Mouse (Mus musculus): Measurements from ENCODE around the gene Uqcc1. TPM values are rescaled to one million over a fixed set of nuclear protein-coding genes. Genes with fewer than 3 reads are reported as not detected.

Gene Uqcc1
- polyA plus RNA-seq, 1 experiment from 2014 or later: 66.3 TPM

DNA sequence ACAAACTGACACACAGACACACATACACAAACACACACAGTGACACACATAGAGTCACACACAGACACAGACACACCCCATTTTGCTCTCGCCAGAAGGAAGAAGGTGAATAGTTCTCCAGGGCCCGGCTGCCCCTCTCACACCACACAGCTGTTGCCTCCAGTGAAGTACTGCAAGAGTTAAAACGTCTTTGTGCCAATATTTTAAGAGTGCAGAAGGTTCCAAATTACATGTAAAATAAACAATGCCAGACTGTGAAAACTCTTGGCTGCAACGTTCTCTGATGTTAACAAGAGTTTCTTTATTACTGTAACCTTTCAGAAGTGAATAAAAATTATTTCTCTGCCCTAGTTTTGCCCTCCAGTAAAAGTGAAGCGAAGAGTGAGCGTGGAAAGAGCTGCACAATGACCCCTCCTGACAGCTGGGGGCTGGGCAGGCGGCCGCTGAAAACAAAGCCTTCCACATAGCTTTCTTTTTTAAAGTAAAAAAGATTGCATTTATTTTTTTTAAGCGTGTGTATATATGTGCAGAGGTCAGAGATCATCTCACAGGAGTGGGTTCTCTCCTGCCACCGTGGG lies 57.1 kb downstream of the Uqcc1 start:
- H3K27ac ChIP-seq (ENCODE audit: low read depth, low read length): no peak overlapping the region
- WGBS: 38% methylated on average over 10 of the region's 10 CpGs
- no peaks in the 10 kb centered on the region for H3K27me3 ChIP-seq (ENCODE audit: control insufficient read depth, insufficient read depth, low read length)
- H3K9me3 ChIP-seq (ENCODE audit: control insufficient read depth, low read length): no peaks in the 10 kb centered on the region
- H3K9ac ChIP-seq (ENCODE audit: low read depth, low read length): no peak overlapping the region
- ATAC-seq (ENCODE audit: low FRiP score, low TSS enrichment): no peak
- no peaks in the 10 kb centered on the region for H3K4me1 ChIP-seq (ENCODE audit: control insufficient read depth, insufficient read depth, low read length)
- peaks cover 12% of the 10 kb centered on the region for H3K36me3 ChIP-seq (ENCODE audit: control insufficient read depth, insufficient read depth, low read length)
- H3K4me3 ChIP-seq (ENCODE audit: low read length): no peak overlapping the region
- H3K4me2 ChIP-seq (replicated peaks; ENCODE audit: low read depth, low read length): no peak overlapping the region

DNA sequence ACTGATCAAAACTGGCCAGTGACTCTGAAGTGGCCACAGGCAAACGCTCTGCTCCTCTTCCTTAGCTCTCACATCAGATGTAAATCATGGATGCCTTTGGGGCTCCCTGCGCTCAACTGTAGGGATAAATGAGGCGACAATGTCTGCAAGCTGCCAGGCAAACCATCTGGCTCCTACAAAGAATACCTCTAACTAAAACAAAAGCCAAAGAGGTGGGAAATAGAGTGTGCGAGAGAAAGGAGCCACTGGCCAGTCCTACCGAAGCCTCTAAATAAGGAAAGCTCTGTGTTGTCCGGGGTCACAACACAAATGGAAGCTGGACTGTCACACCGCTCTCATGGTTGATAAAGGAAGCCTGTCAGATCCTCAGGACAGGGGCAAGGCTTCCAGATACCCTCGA lies 57.6 kb downstream of the Uqcc1 start:
- 54% methylated on average over 8 of the region's 8 CpGs for WGBS
- Histone ChIP-seq H3K4me3 (ENCODE audit: low read length) (no peak overlapping the region), H3K4me1 (ENCODE audit: control insufficient read depth, insufficient read depth, low read length) (no peaks in the 10 kb centered on the region), H3K4me2 (replicated peaks; ENCODE audit: low read depth, low read length) (no peak overlapping the region), H3K9me3 (ENCODE audit: control insufficient read depth, low read length) (no peaks in the 10 kb centered on the region), H3K9ac (ENCODE audit: low read depth, low read length) (no peak overlapping the region), H3K36me3 (ENCODE audit: control insufficient read depth, insufficient read depth, low read length) (peaks cover 12% of the 10 kb centered on the region), H3K27ac (ENCODE audit: low read depth, low read length) (no peak overlapping the region), H3K27me3 (ENCODE audit: control insufficient read depth, insufficient read depth, low read length) (no peaks in the 10 kb centered on the region)
- ATAC-seq (ENCODE audit: low FRiP score, low TSS enrichment): no peak

DNA sequence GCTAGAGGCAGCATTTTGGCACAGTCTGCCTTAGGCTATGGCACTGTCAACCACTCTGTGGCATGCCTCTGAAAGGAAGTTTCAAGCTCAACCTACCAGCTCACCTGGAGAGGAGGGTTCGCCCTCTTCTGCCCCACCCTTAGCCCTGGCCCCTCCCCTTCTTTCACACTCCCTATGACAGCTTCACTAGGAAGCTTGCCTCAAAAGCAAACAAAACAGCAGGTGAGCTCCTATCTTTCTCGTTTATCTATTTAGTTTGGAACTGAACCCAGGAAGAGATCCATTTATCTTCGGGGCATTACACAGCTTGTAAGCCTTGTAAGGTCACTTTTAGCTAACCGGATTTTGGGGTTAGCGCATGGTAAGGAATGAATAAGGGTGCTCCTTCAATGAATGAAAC lies 60.3 kb downstream of the Uqcc1 start:
- no peak for ATAC-seq (ENCODE audit: low FRiP score, low TSS enrichment)
- no peak overlapping the region for H3K27ac ChIP-seq (ENCODE audit: low read depth, low read length)
- peaks cover 4% of the 10 kb centered on the region; the same call in 1 of the 2 replicates for H3K36me3 ChIP-seq (ENCODE audit: control insufficient read depth, insufficient read depth, low read length)
- no peak overlapping the region for H3K4me3 ChIP-seq (ENCODE audit: low read length)
- H3K9ac ChIP-seq (ENCODE audit: low read depth, low read length): no peak overlapping the region
- H3K27me3 ChIP-seq (ENCODE audit: control insufficient read depth, insufficient read depth, low read length): no peaks in the 10 kb centered on the region
- no peak overlapping the region for H3K4me2 ChIP-seq (replicated peaks; ENCODE audit: low read depth, low read length)
- H3K4me1 ChIP-seq (ENCODE audit: control insufficient read depth, insufficient read depth, low read length): no peaks in the 10 kb centered on the region
- 60% methylated on average over 5 of the region's 5 CpGs for WGBS
- no peaks in the 10 kb centered on the region for H3K9me3 ChIP-seq (ENCODE audit: control insufficient read depth, low read length)

DNA sequence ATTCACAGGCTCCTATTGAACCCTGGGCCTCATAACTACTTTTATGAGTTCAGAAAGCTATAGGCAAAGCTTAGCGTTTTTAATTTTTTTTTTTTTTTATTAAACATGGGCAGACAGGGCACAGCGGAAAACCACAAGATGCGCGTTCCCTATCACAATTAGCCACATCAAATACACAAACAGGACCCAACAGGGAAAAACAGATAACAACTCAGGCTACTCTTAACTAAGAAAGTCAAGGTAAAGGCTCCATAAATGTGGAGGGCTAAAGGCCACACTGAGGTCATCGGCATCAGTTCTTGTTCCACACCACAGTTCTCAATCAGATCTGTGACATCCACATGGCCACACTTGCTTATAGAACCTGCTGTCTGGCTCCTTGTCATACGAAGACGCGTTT lies 61.8 kb downstream of the Uqcc1 start:
- Histone ChIP-seq H3K9me3 (ENCODE audit: control insufficient read depth, low read length) (no peaks in the 10 kb centered on the region), H3K4me3 (ENCODE audit: low read length) (no peak overlapping the region), H3K27ac (ENCODE audit: low read depth, low read length) (no peak overlapping the region), H3K36me3 (ENCODE audit: control insufficient read depth, insufficient read depth, low read length) (peaks cover 4% of the 10 kb centered on the region; the same call in 1 of the 2 replicates), H3K27me3 (ENCODE audit: control insufficient read depth, insufficient read depth, low read length) (no peaks in the 10 kb centered on the region), H3K4me2 (replicated peaks; ENCODE audit: low read depth, low read length) (no peak overlapping the region), H3K4me1 (ENCODE audit: control insufficient read depth, insufficient read depth, low read length) (0 out of 2 replicates have a peak, but pooled peaks cover 6% of the 10 kb centered on the region), H3K9ac (ENCODE audit: low read depth, low read length) (no peak overlapping the region)
- ATAC-seq (ENCODE audit: low FRiP score, low TSS enrichment): no peak
- WGBS: 98% methylated on average over 8 of the region's 8 CpGs

DNA sequence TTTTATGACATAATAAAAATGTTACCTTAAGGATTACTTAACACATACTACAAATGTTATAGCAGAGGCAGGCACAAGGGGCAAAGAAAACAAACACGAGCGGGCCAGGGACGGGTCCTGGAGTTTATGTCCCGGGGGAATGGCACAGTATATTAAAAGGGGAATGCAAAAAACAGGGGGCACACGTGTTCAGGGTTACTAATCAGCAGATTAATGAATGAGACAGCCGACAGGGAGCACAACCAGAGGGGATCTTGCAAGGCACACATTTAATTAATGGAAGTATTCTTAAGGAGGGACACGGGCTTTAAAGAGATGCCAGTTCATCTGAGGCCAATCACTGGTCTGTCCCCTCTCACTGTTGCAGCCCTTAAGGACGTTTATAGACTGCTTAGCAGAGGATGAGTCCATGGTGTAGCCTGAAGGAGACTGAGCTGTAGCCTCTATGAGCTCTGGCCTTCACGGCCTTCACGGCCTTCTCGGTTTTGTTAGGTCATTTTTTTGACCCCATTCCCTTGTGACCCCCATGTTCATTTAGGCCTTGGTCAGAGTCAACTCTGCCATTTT lies 66.7 kb downstream of the Uqcc1 start:
- H3K4me3 ChIP-seq (ENCODE audit: low read length): no peak overlapping the region
- H3K4me2 ChIP-seq (replicated peaks; ENCODE audit: low read depth, low read length): peak overlapping the region; percentile 8; the same call in 1 of the 2 replicates
- H3K4me1 ChIP-seq (ENCODE audit: control insufficient read depth, insufficient read depth, low read length): peaks cover 17% of the 10 kb centered on the region; the same call in 1 of the 2 replicates
- H3K9ac ChIP-seq (ENCODE audit: low read depth, low read length): no peak overlapping the region
- H3K27ac ChIP-seq (ENCODE audit: low read depth, low read length): peak overlapping the region; percentile 30; the same call in 1 of the 2 replicates
- WGBS: 21% methylated on average over 11 of the region's 11 CpGs
- H3K36me3 ChIP-seq (ENCODE audit: control insufficient read depth, insufficient read depth, low read length): peaks cover 6% of the 10 kb centered on the region; the same call in 1 of the 2 replicates
- peak; percentile 74 for ATAC-seq (ENCODE audit: low FRiP score, low TSS enrichment)
- no peaks in the 10 kb centered on the region for H3K9me3 ChIP-seq (ENCODE audit: control insufficient read depth, low read length)
- H3K27me3 ChIP-seq (ENCODE audit: control insufficient read depth, insufficient read depth, low read length): no peaks in the 10 kb centered on the region

DNA sequence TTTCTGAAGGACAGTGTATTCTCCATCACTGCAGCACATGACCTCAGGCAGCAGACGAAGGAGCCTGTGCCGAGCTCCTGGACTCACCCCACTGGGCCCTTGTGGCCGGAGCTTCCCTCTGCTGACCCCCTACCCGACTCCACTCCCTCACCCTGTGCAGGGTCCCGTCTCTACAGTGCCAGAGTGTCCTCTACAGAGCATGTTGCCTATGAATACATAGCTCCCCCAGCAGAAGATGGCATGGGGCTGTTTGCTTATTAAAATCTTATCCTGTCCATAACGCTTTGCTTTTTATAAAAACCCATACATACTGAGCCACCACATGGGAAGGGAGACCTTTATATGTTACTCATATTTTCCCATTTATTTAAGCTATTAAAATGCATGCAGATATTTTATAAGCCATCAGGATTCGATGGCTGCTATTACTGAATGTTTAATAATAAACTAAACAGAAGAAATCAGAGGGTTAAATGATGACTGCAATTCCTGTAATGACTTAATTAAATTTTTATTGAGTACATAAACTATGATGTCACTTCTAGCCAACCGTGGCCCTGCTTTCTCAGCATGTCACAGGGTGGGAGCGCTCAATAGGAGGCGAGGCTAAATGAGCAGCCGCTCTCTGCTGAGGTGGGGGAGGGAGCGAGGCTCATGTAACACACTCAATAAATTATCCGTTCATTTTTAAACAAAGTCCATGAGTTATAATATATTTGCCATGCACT lies 67.4 kb downstream of the Uqcc1 start:
- Histone ChIP-seq H3K4me1 (ENCODE audit: control insufficient read depth, insufficient read depth, low read length) (peaks cover 17% of the 10 kb centered on the region; the same call in 1 of the 2 replicates), H3K36me3 (ENCODE audit: control insufficient read depth, insufficient read depth, low read length) (peaks cover 6% of the 10 kb centered on the region; the same call in 1 of the 2 replicates), H3K27ac (ENCODE audit: low read depth, low read length) (no peak overlapping the region), H3K9ac (ENCODE audit: low read depth, low read length) (0 out of 2 replicates have a peak overlapping the region, but pooled peaks have one; percentile 12), H3K9me3 (ENCODE audit: control insufficient read depth, low read length) (no peaks in the 10 kb centered on the region), H3K27me3 (ENCODE audit: control insufficient read depth, insufficient read depth, low read length) (no peaks in the 10 kb centered on the region), H3K4me2 (replicated peaks; ENCODE audit: low read depth, low read length) (peak overlapping the region; percentile 8; the same call in 1 of the 2 replicates), H3K4me3 (ENCODE audit: low read length) (no peak overlapping the region)
- peak; percentile 92 for ATAC-seq (ENCODE audit: low FRiP score, low TSS enrichment)
- WGBS: 34% methylated on average over 13 of the region's 13 CpGs

DNA sequence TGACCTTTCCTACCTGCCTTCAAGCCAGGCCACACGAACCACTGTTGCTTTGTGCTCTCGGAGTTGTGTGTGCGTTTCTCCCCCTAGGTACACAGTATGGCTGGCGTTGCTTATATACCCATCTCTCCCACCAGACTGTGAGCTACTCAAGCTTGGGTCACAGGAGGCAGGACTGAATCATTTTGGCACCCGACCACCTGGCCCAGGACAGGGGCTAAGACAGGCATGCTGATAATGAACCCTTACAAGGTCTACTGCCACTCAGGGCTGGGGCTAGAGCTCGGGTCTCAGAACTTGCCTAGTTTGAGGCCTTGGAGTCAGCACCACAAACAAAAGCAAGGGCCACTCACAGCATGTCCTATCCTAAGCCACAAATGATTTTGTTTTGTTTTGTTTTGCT lies 68.5 kb downstream of the Uqcc1 start:
- no peak overlapping the region for H3K4me2 ChIP-seq (replicated peaks; ENCODE audit: low read depth, low read length)
- WGBS: 87% methylated on average over 6 of the region's 6 CpGs
- H3K9me3 ChIP-seq (ENCODE audit: control insufficient read depth, low read length): no peaks in the 10 kb centered on the region
- no peak overlapping the region for H3K4me3 ChIP-seq (ENCODE audit: low read length)
- peaks cover 17% of the 10 kb centered on the region; the same call in 1 of the 2 replicates for H3K4me1 ChIP-seq (ENCODE audit: control insufficient read depth, insufficient read depth, low read length)
- no peak overlapping the region for H3K9ac ChIP-seq (ENCODE audit: low read depth, low read length)
- ATAC-seq (ENCODE audit: low FRiP score, low TSS enrichment): no peak
- no peak overlapping the region for H3K27ac ChIP-seq (ENCODE audit: low read depth, low read length)
- H3K36me3 ChIP-seq (ENCODE audit: control insufficient read depth, insufficient read depth, low read length): peaks cover 12% of the 10 kb centered on the region
- H3K27me3 ChIP-seq (ENCODE audit: control insufficient read depth, insufficient read depth, low read length): no peaks in the 10 kb centered on the region

DNA sequence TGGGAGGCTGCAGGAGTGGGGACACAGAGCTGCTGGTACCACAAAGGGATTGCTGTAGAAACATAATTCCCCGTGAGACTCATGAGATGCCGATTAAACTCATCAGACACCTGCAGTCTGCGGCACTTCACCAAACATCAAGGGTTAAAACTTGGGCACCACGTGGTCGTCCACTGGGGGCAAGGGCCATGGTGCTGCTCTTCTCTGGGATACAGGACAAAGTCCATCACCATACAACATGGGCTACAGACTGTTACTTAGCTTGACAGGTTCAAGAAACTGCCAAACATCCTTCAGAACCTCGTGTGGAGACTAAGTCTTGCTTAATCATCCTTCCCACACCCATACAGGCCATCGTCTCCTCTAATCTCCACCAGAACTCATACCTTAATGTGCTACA lies 70.0 kb downstream of the Uqcc1 start:
- Histone ChIP-seq H3K27me3 (ENCODE audit: control insufficient read depth, insufficient read depth, low read length) (no peaks in the 10 kb centered on the region), H3K36me3 (ENCODE audit: control insufficient read depth, insufficient read depth, low read length) (peaks cover 18% of the 10 kb centered on the region), H3K9ac (ENCODE audit: low read depth, low read length) (no peak overlapping the region), H3K27ac (ENCODE audit: low read depth, low read length) (no peak overlapping the region), H3K4me2 (replicated peaks; ENCODE audit: low read depth, low read length) (no peak overlapping the region), H3K9me3 (ENCODE audit: control insufficient read depth, low read length) (no peaks in the 10 kb centered on the region), H3K4me3 (ENCODE audit: low read length) (no peak overlapping the region), H3K4me1 (ENCODE audit: control insufficient read depth, insufficient read depth, low read length) (peaks cover 17% of the 10 kb centered on the region; the same call in 1 of the 2 replicates)
- no peak for ATAC-seq (ENCODE audit: low FRiP score, low TSS enrichment)
- 80% methylated on average over 7 of the region's 7 CpGs for WGBS

DNA sequence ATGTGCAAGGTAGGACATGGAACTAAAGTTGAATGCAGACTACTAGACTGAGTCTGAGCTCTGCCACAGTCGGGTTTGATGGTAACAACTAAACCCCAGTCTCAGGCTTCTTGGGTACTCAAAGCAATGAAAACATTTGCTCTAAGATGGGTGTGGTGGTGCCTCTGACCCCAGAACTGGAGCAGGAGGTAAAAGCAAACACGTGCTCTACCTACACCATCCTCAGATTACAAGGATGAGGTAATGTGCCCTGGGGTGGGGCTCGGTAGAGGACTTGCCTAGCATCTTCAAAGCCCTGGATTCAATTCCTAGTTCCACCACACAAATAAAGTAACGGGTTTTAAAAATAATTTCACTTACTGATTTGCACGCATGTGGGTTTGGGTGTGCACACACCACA lies 77.6 kb downstream of the Uqcc1 start:
- no peak overlapping the region for H3K4me2 ChIP-seq (replicated peaks; ENCODE audit: low read depth, low read length)
- no peaks in the 10 kb centered on the region for H3K27me3 ChIP-seq (ENCODE audit: control insufficient read depth, insufficient read depth, low read length)
- H3K4me1 ChIP-seq (ENCODE audit: control insufficient read depth, insufficient read depth, low read length): no peaks in the 10 kb centered on the region
- WGBS: 70% methylated on average over 5 of the region's 5 CpGs
- no peak overlapping the region for H3K27ac ChIP-seq (ENCODE audit: low read depth, low read length)
- H3K36me3 ChIP-seq (ENCODE audit: control insufficient read depth, insufficient read depth, low read length): peaks cover 43% of the 10 kb centered on the region
- H3K9ac ChIP-seq (ENCODE audit: low read depth, low read length): no peak overlapping the region
- H3K4me3 ChIP-seq (ENCODE audit: low read length): no peak overlapping the region
- no peaks in the 10 kb centered on the region for H3K9me3 ChIP-seq (ENCODE audit: control insufficient read depth, low read length)
- no peak for ATAC-seq (ENCODE audit: low FRiP score, low TSS enrichment)

Data from kidney, embryonic 14.5 days (tissue).